Mouse (Mus musculus) stomach, embryonic 16.5 days (tissue): ENCODE results near the gene S100a6. TPM values are rescaled to one million over a fixed set of nuclear protein-coding genes. Genes with fewer than 3 reads are reported as not detected.
A peak's percentile ranks its signal among the peaks of the same experiment; 100 is the strongest.

Source experiments
- ATAC-seq: fragments of 200-750 bp; cut with Nextera tagmentation; 2 replicates; pipeline ENCODE4 v1.8.0; 2017; ENCODE audit warnings: moderate number of reproducible peaks, moderate TSS enrichment; ENCODE audit not compliant: insufficient read depth, low FRiP score
- H3K27ac ChIP-seq: fragments of 300-500 bp; sonication (generic); 2 replicates; pipeline ENCODE4 v1.5.1; 2014; ENCODE audit warnings: low read length
- H3K27me3 ChIP-seq: fragments of 300-500 bp; sonication (generic); 2 replicates; pipeline ENCODE4 v1.6.1; 2014; ENCODE audit warnings: low read length, control low read depth, mixed read lengths; ENCODE audit not compliant: control insufficient read depth, insufficient read depth
- H3K36me3 ChIP-seq: fragments of 300-500 bp; sonication (generic); 2 replicates; pipeline ENCODE4 v1.6.1; 2014; ENCODE audit warnings: low read length; ENCODE audit not compliant: control insufficient read depth, insufficient read depth
- H3K4me1 ChIP-seq: fragments of 300-500 bp; sonication (generic); 2 replicates; pipeline ENCODE4 v1.6.1; 2014; ENCODE audit warnings: low read length, control low read depth, mixed read lengths; ENCODE audit not compliant: control insufficient read depth, insufficient read depth
- H3K4me2 ChIP-seq: fragments of 300-500 bp; sonication (generic); 2 replicates; pipeline ENCODE4 v1.6.1; 2014; ENCODE audit warnings: low read depth, low read length, mixed read lengths
- H3K4me3 ChIP-seq: fragments of 300-500 bp; sonication (generic); replicated peaks from 2 replicates; pipeline ENCODE4 v1.5.1; 2014; ENCODE audit warnings: mild to moderate bottlenecking, low read length
- H3K9ac ChIP-seq: fragments of 300-500 bp; sonication (generic); 2 replicates; pipeline ENCODE4 v1.6.1; 2014; ENCODE audit warnings: low read length
- H3K9me3 ChIP-seq: fragments of 300-500 bp; sonication (generic); replicated peaks from 2 replicates; pipeline ENCODE4 v1.6.1; 2016; ENCODE audit warnings: low read length, control low read depth; ENCODE audit not compliant: control insufficient read depth
- WGBS: fragments of 180-500 bp; shearing (Covaris S2); extraction: QIAGEN DNeasy Blood & Tissue Kit; methylation state at CpG from one replicate; pipeline ENCODE4 v1.1.7; 2014; 5-methylcytosine and 5-hydroxymethylcytosine counted together
- polyA plus RNA-seq: library from polyadenylated mRNA; unstranded; fragments of >200 nt; fragmentation: Nextera tagmentation; extraction: Ambion mirVana; gene quantifications from 2 replicates; pipeline ENCODE4 v1.2.1, GENCODE M21; 2015

Gene S100a6
- polyA plus RNA-seq, 1 experiment from 2014 or later: 820 TPM

- Histone ChIP-seq H3K27ac (no peak overlapping the region), H3K4me3 (no peak overlapping the region), H3K9ac (no peak overlapping the region), H3K36me3 (no peaks in the 10 kb centered on the region), H3K4me1 (peaks cover 8% of the 10 kb centered on the region; the same call in 1 of the 2 replicates), H3K9me3 (no peaks in the 10 kb centered on the region), H3K4me2 (no peak overlapping the region), H3K27me3 (no peaks in the 10 kb centered on the region)
- WGBS: 30% methylated on average over 6 of the region's 6 CpGs
- ATAC-seq: no peak
These were observed 14.9 kb upstream of the S100a6 start for GRCm38 (mm10) chr3:90597736-90598135.

GRCm38 (mm10) chr3:90598212-90598611 is 14.5 kb upstream of the S100a6 start:
- Histone ChIP-seq H3K4me2 (no peak overlapping the region), H3K4me1 (peaks cover 11% of the 10 kb centered on the region), H3K27ac (no peak overlapping the region), H3K4me3 (no peak overlapping the region), H3K9me3 (no peaks in the 10 kb centered on the region), H3K9ac (no peak overlapping the region), H3K27me3 (no peaks in the 10 kb centered on the region), H3K36me3 (no peaks in the 10 kb centered on the region)
- 69% methylated on average over 4 of the region's 4 CpGs for WGBS
- no peak for ATAC-seq

GRCm38 (mm10) chr3:90599401-90599800 is 13.3 kb upstream of the S100a6 start:
- no peak for ATAC-seq
- Histone ChIP-seq H3K27me3 (no peaks in the 10 kb centered on the region), H3K27ac (no peak overlapping the region; the same call in 1 of the 2 replicates), H3K36me3 (no peaks in the 10 kb centered on the region), H3K4me2 (no peak overlapping the region), H3K9me3 (no peaks in the 10 kb centered on the region), H3K4me3 (no peak overlapping the region), H3K4me1 (peaks cover 21% of the 10 kb centered on the region), H3K9ac (no peak overlapping the region)
- WGBS: 64% methylated on average over 3 of the region's 3 CpGs

GRCm38 (mm10) chr3:90600036-90600435 is 12.6 kb upstream of the S100a6 start:
- Histone ChIP-seq H3K4me3 (no peak overlapping the region), H3K4me1 (peaks cover 27% of the 10 kb centered on the region), H3K36me3 (no peaks in the 10 kb centered on the region), H3K4me2 (no peak overlapping the region), H3K9ac (no peak overlapping the region), H3K27me3 (no peaks in the 10 kb centered on the region), H3K9me3 (no peaks in the 10 kb centered on the region), H3K27ac (no peak overlapping the region; the same call in 1 of the 2 replicates)
- no peak for ATAC-seq
- 89% methylated on average over 6 of the region's 6 CpGs for WGBS

GRCm38 (mm10) chr3:90600458-90601195 is 12.1 kb upstream of the S100a6 start:
- WGBS: 73% methylated on average over 8 of the region's 8 CpGs
- Histone ChIP-seq H3K4me3 (no peak overlapping the region), H3K9me3 (no peaks in the 10 kb centered on the region), H3K4me2 (no peak overlapping the region), H3K27me3 (no peaks in the 10 kb centered on the region), H3K36me3 (no peaks in the 10 kb centered on the region), H3K4me1 (peaks cover 33% of the 10 kb centered on the region), H3K27ac (no peak overlapping the region; the same call in 1 of the 2 replicates), H3K9ac (no peak overlapping the region)
- ATAC-seq: no peak

- H3K9ac ChIP-seq: no peak within 1 kb of the TSS
- no peak within 1 kb of the TSS for H3K4me2 ChIP-seq
- no peaks in the 10 kb centered on the region for H3K27me3 ChIP-seq
- no peak within 1 kb of the TSS for H3K4me3 ChIP-seq
- 76% methylated on average over 11 of the region's 11 CpGs for WGBS
- H3K4me1 ChIP-seq: peaks cover 37% of the 10 kb centered on the region
- no peak for ATAC-seq
- no peak within 1 kb of the TSS; the same call in 1 of the 2 replicates for H3K27ac ChIP-seq
- no peaks in the 10 kb centered on the region for H3K9me3 ChIP-seq
- no peaks in the 10 kb centered on the region for H3K36me3 ChIP-seq
These were observed 11.1 kb upstream of the S100a6 start, which contains the start of gene Gm42674 for GRCm38 (mm10) chr3:90601486-90602110. Gene Gm42674, plus strand, starts transcription at chr3:90601904.

- peaks cover 37% of the 10 kb centered on the region for H3K4me1 ChIP-seq
These were observed 9.1 kb upstream of the S100a6 start, which contains the start of gene S100a4 for GRCm38 (mm10) chr3:90603623-90604022. Gene S100a4, plus strand, starts transcription at chr3:90603771.

GRCm38 (mm10) chr3:90604416-90604815 is 8.3 kb upstream of the S100a6 start:
- Histone ChIP-seq H3K27me3 (no peaks in the 10 kb centered on the region), H3K27ac (peak overlapping the region; percentile 89), H3K9me3 (no peaks in the 10 kb centered on the region), H3K9ac (no peak overlapping the region; the same call in 1 of the 2 replicates), H3K36me3 (no peaks in the 10 kb centered on the region), H3K4me2 (no peak overlapping the region), H3K4me1 (peaks cover 37% of the 10 kb centered on the region), H3K4me3 (no peak overlapping the region)
- peak; percentile 86 for ATAC-seq
- 11% methylated on average over 4 of the region's 4 CpGs for WGBS

More at GRCm38 (mm10) chr3:90603623-90604022, 9.1 kb upstream of the S100a6 start, which contains the start of gene S100a4:
- no peak within 1 kb of the TSS for H3K4me2 ChIP-seq
- no peak for ATAC-seq
- H3K9me3 ChIP-seq: no peaks in the 10 kb centered on the region
- WGBS: 41% methylated on average over 3 of the region's 3 CpGs
- H3K27me3 ChIP-seq: no peaks in the 10 kb centered on the region
- H3K4me3 ChIP-seq: no peak within 1 kb of the TSS
- no peak within 1 kb of the TSS; the same call in 1 of the 2 replicates for H3K9ac ChIP-seq
- peak within 1 kb of the TSS; percentile 89 for H3K27ac ChIP-seq
- no peaks in the 10 kb centered on the region for H3K36me3 ChIP-seq

GRCm38 (mm10) chr3:90605049-90605448 is 7.6 kb upstream of the S100a6 start:
- WGBS: 71% methylated on average over 3 of the region's 3 CpGs
- ATAC-seq: no peak
- Histone ChIP-seq H3K4me3 (no peak overlapping the region), H3K9me3 (no peaks in the 10 kb centered on the region), H3K4me1 (peaks cover 37% of the 10 kb centered on the region), H3K36me3 (no peaks in the 10 kb centered on the region), H3K27me3 (no peaks in the 10 kb centered on the region), H3K27ac (peak overlapping the region; percentile 89), H3K9ac (no peak overlapping the region), H3K4me2 (no peak overlapping the region)
